Mouse (Mus musculus) lung, embryonic 16.5 days (tissue): ENCODE measurements around the gene Ess2. TPM values are rescaled to one million over a fixed set of nuclear protein-coding genes. Genes with fewer than 3 reads are reported as not detected.

Source experiments
- ATAC-seq: fragments of 200-750 bp; cut with Nextera tagmentation; 2 replicates; pipeline ENCODE4 v1.8.0; 2017; ENCODE audit warnings: low read depth, mild to moderate bottlenecking, moderate library complexity
- H3K27ac ChIP-seq: fragments of 300-500 bp; sonication (generic); 2 replicates; pipeline ENCODE4 v1.5.1; 2014; ENCODE audit warnings: mild to moderate bottlenecking, control low read depth, low read length
- H3K27me3 ChIP-seq: fragments of 300-500 bp; sonication (generic); 2 replicates; pipeline ENCODE4 v1.6.1; 2014; ENCODE audit warnings: low read depth, low read length, mixed read lengths; ENCODE audit not compliant: control insufficient read depth, insufficient read depth
- H3K36me3 ChIP-seq: fragments of 300-500 bp; sonication (generic); 2 replicates; pipeline ENCODE4 v1.6.1; 2014; ENCODE audit warnings: low read length; ENCODE audit not compliant: control insufficient read depth, insufficient read depth
- H3K4me1 ChIP-seq: fragments of 300-500 bp; sonication (generic); replicated peaks from 2 replicates; pipeline ENCODE4 v1.6.1; 2014; ENCODE audit warnings: low read length, mixed read lengths; ENCODE audit not compliant: control insufficient read depth, insufficient read depth
- H3K4me2 ChIP-seq: fragments of 300-500 bp; sonication (generic); 2 replicates; pipeline ENCODE4 v1.6.1; 2014; ENCODE audit warnings: low read depth, low read length, control low read depth
- H3K4me3 ChIP-seq: fragments of 300-500 bp; sonication (generic); 2 replicates; pipeline ENCODE4 v1.5.1; 2014; ENCODE audit warnings: mild to moderate bottlenecking, low read length, control low read depth
- H3K9ac ChIP-seq: fragments of 300-500 bp; sonication (generic); 2 replicates; pipeline ENCODE4 v1.6.1; 2014; ENCODE audit warnings: low read length, control low read depth
- H3K9me3 ChIP-seq: fragments of 300-500 bp; sonication (generic); 2 replicates; pipeline ENCODE4 v1.6.1; 2016; ENCODE audit warnings: low read length; ENCODE audit not compliant: control insufficient read depth
- WGBS: fragments of 180-500 bp; shearing (Covaris S2); extraction: QIAGEN DNeasy Blood & Tissue Kit; methylation state at CpG from one replicate; pipeline ENCODE4 v1.1.7; 2014; 5-methylcytosine and 5-hydroxymethylcytosine counted together
- polyA plus RNA-seq: library from polyadenylated mRNA; unstranded; fragments of >200 nt; fragmentation: Nextera tagmentation; extraction: Ambion mirVana; gene quantifications from 2 replicates; pipeline ENCODE4 v1.2.1, GENCODE M21; 2015

Ess2 gene
- polyA plus RNA-seq, 1 experiment from 2014 or later, result 42.0 TPM

- H3K4me3 ChIP-seq, result no peak overlapping the region
- H3K9ac ChIP-seq, result no peak overlapping the region
- H3K27ac ChIP-seq, result no peak overlapping the region
- 23% methylated on average over 3 of the region's 3 CpGs for WGBS
- H3K36me3 ChIP-seq, result no peaks in the 10 kb centered on the region
- H3K4me2 ChIP-seq, result no peak overlapping the region
- no peaks in the 10 kb centered on the region; the same call in 1 of the 2 replicates for H3K27me3 ChIP-seq
- peaks cover 18% of the 10 kb centered on the region for H3K4me1 ChIP-seq
- no peak for ATAC-seq
- H3K9me3 ChIP-seq, result no peaks in the 10 kb centered on the region
These were observed 18.5 kb downstream of the Ess2 start for GRCm38 (mm10) chr16:17892606-17893005.

DNA sequence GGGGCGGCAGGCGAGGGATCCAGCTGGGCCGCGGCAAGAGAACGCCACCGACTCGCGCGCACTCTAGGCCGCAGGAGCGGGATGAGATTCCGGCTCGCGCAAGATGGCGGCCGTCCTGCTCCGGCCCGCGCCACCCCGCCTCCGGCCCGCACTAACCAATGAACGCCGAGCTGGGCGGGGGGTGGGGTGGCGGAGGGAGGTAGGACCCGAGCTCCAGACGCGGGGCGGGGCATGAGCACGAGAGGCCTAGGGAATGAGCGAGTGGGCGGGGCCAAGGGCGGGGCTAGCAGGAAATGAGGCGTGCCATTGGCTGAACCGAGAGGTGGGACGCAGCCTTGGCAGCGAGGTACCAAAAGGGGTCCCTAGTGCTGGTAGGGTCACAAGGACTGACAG is 19.6 kb downstream of the Ess2 start, which contains the start of gene Gm20518:
Gm20518 (minus strand) TSS at position 105 of the 393 bp plus-strand sequence.
- ATAC-seq, result peak; percentile 99
- 0% methylated on average over 34 of the region's 38 CpGs for WGBS

DNA sequence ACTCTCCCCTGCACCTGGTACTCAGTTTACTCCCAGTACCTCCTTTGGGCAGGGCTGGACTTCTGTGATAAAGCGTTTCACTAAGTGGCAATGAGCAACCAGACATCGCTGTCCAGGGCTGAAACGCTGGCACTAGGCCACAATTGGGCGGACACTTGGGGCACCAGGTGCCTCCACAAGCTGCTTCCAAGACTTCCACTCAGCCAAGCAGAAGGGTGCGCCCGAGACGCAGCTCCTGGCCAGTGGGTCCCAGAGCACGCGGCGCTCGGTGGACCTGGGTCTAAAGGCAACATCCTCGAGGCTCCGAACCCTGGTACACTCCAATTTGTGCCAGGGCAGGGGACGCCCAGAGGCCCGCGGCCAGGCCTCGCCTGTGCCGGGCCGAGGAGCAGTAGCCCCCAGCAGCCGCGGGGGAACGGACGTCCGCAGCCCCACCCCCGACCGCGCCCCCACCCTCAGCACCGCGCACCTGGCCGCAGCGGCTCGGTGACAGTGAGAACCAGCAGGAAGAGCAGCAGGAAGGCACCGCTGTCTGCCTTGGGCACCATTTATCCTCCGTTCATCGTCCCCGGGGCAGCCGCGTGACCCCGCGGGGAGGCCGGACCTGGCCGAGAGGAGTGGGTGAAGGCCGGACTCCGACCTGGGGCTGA is 20.1 kb downstream of the Ess2 start:
- Histone ChIP-seq H3K27me3 (no peaks in the 10 kb centered on the region; the same call in 1 of the 2 replicates), H3K9me3 (no peaks in the 10 kb centered on the region), H3K9ac (peak overlapping the region; percentile 100), H3K36me3 (no peaks in the 10 kb centered on the region), H3K4me2 (peak overlapping the region; percentile 55), H3K4me3 (peak overlapping the region; percentile 72), H3K27ac (peak overlapping the region; percentile 97), H3K4me1 (peaks cover 18% of the 10 kb centered on the region)
- under 1% methylated on average over 43 of the region's 44 CpGs for WGBS
- peak; percentile 60 for ATAC-seq

More for the DNA sequence above, 19.6 kb downstream of the Ess2 start, which contains the start of gene Gm20518:
- H3K4me3 ChIP-seq, result peak within 1 kb of the TSS; percentile 72
- peak within 1 kb of the TSS; percentile 100 for H3K9ac ChIP-seq
- H3K27ac ChIP-seq, result peak within 1 kb of the TSS; percentile 97
- no peaks in the 10 kb centered on the region for H3K9me3 ChIP-seq
- H3K36me3 ChIP-seq, result no peaks in the 10 kb centered on the region
- no peaks in the 10 kb centered on the region; the same call in 1 of the 2 replicates for H3K27me3 ChIP-seq
- H3K4me1 ChIP-seq, result peaks cover 18% of the 10 kb centered on the region
- H3K4me2 ChIP-seq, result peak within 1 kb of the TSS; percentile 77

- Histone ChIP-seq H3K4me3 (peak overlapping the region; percentile 72), H3K36me3 (no peaks in the 10 kb centered on the region), H3K4me1 (peaks cover 18% of the 10 kb centered on the region), H3K9me3 (no peaks in the 10 kb centered on the region), H3K27me3 (no peaks in the 10 kb centered on the region; the same call in 1 of the 2 replicates), H3K27ac (no peak overlapping the region), H3K9ac (peak overlapping the region; percentile 100), H3K4me2 (peak overlapping the region; percentile 55)
- WGBS, result 25% methylated on average over 2 of the region's 2 CpGs
- no peak for ATAC-seq
These were observed 20.8 kb downstream of the Ess2 start for GRCm38 (mm10) chr16:17890342-17890727.

DNA sequence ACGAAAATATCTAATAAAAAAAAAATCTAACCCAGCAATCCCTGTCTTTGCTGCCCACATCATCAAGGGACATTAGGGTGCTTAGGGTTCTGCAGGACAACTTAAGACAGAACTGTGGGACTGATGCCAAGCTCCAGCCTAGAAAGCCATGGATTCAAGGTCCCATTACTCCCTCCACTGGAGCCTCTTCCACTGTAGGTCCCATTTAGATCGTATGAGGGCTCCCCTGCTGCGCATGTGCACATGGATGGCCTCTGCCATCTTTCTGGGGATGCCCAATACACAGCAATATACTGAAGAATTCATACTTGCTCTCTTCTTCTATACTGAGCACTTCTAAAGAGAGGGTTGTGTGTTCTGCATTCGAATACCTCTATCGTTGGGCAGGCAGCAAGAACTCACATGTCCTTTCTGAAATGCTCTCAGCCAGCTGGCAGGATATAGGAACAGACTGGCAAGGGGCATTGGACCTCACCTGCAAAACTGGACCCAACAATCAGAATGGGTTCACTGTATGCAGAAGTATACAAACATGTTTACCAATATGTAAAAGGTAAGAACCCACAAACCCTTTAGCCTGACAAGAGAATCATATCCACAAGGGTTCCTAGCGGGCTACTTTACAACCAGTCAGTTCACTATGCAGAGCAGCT is 21.3 kb downstream of the Ess2 start:
- ATAC-seq, result no peak
- no peaks in the 10 kb centered on the region for H3K27me3 ChIP-seq
- no peak overlapping the region for H3K27ac ChIP-seq
- H3K9ac ChIP-seq, result peak overlapping the region; percentile 100
- 77% methylated on average over 6 of the region's 6 CpGs for WGBS
- peak overlapping the region; percentile 55 for H3K4me2 ChIP-seq
- H3K4me3 ChIP-seq, result peak overlapping the region; percentile 72
- H3K4me1 ChIP-seq, result peaks cover 18% of the 10 kb centered on the region
- H3K36me3 ChIP-seq, result no peaks in the 10 kb centered on the region
- no peaks in the 10 kb centered on the region for H3K9me3 ChIP-seq

- H3K36me3 ChIP-seq, result 0 out of 2 replicates have a peak, but pooled peaks cover 3% of the 10 kb centered on the region
- no peak overlapping the region for H3K4me2 ChIP-seq
- H3K9me3 ChIP-seq, result no peaks in the 10 kb centered on the region
- no peak overlapping the region for H3K27ac ChIP-seq
- no peak overlapping the region for H3K9ac ChIP-seq
- no peaks in the 10 kb centered on the region for H3K27me3 ChIP-seq
- whole genome bisulfite sequencing, result 65% methylated on average over 6 of the region's 6 CpGs
- H3K4me1 ChIP-seq, result peaks cover 4% of the 10 kb centered on the region; the same call in 1 of the 2 replicates
- ATAC-seq, result no peak
- H3K4me3 ChIP-seq, result no peak overlapping the region
These were observed 27.0 kb downstream of the Ess2 start for GRCm38 (mm10) chr16:17884116-17884515.

GRCm38 (mm10) chr16:17882196-17882595 is 29.0 kb downstream of the Ess2 start:
- Histone ChIP-seq H3K27ac (no peak overlapping the region), H3K27me3 (no peaks in the 10 kb centered on the region), H3K4me3 (no peak overlapping the region), H3K9ac (no peak overlapping the region), H3K36me3 (0 out of 2 replicates have a peak, but pooled peaks cover 3% of the 10 kb centered on the region), H3K9me3 (no peaks in the 10 kb centered on the region), H3K4me2 (no peak overlapping the region), H3K4me1 (peaks cover 4% of the 10 kb centered on the region; the same call in 1 of the 2 replicates)
- ATAC-seq, result peak; percentile 49; the same call in 1 of the 2 replicates

GRCm38 (mm10) chr16:17879571-17879970 is 31.6 kb downstream of the Ess2 start:
- Histone ChIP-seq H3K27ac (no peak overlapping the region), H3K4me1 (peaks cover 4% of the 10 kb centered on the region; the same call in 1 of the 2 replicates), H3K4me2 (no peak overlapping the region), H3K9me3 (no peaks in the 10 kb centered on the region), H3K4me3 (no peak overlapping the region), H3K36me3 (0 out of 2 replicates have a peak, but pooled peaks cover 1% of the 10 kb centered on the region), H3K9ac (no peak overlapping the region), H3K27me3 (no peaks in the 10 kb centered on the region)
- no peak for ATAC-seq
- WGBS, result 89% methylated on average over 4 of the region's 4 CpGs

DNA sequence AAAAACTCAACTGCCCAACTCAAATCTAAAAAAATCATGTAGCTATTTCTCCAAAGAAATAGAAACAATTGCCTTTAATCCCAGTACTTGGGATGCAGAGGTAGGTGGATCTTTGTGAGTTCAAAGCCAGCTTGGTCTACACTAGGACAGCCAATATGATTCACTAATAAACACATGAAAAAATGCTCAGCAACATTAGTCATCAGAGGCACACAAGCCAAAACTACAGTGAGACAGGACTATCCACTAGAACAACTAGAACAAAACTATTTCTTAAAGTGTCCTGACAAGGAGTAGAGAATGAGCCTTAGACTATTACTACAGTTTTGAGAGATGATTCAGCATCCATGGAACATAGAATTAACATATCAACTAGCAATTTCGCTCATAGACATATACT is 35.1 kb downstream of the Ess2 start:
- Histone ChIP-seq H3K4me3 (no peak overlapping the region), H3K27ac (no peak overlapping the region), H3K4me2 (no peak overlapping the region), H3K9me3 (no peaks in the 10 kb centered on the region), H3K4me1 (no peaks in the 10 kb centered on the region; the same call in 1 of the 2 replicates), H3K9ac (no peak overlapping the region), H3K27me3 (no peaks in the 10 kb centered on the region), H3K36me3 (peaks cover 5% of the 10 kb centered on the region; the same call in 1 of the 2 replicates)
- WGBS, result 90% methylated on average over 1 of the region's 1 CpGs
- no peak for ATAC-seq
